Mouse (Mus musculus) liver, embryonic 12.5 days (tissue): ENCODE data around the gene Slc29a3. TPM values are rescaled to one million over a fixed set of nuclear protein-coding genes. Genes with fewer than 3 reads are reported as not detected.
A peak's percentile ranks its signal among the peaks of the same experiment; 100 is the strongest.
"Not testable (repeated sequence)": the region's sequence is repeated elsewhere in the genome, so short reads cannot be mapped to it uniquely, and the experiment has no call there.

ENCODE experiments used
- ATAC-seq: fragments of 200-750 bp; cut with Nextera tagmentation; 2 replicates; pipeline ENCODE4 v1.8.0; 2017; ENCODE audit warnings: moderate number of reproducible peaks, mild to moderate bottlenecking, moderate library complexity
- H3K27ac ChIP-seq: fragments of 300-500 bp; sonication (generic); 2 replicates; pipeline ENCODE4 v1.5.1; 2016; ENCODE audit warnings: mild to moderate bottlenecking
- H3K27me3 ChIP-seq: fragments of 300-500 bp; sonication (generic); replicated peaks from 2 replicates; pipeline ENCODE4 v1.6.1; 2016; ENCODE audit warnings: mild to moderate bottlenecking, moderate library complexity
- H3K36me3 ChIP-seq: fragments of 300-500 bp; sonication (generic); 2 replicates; pipeline ENCODE4 v1.6.1; 2016; ENCODE audit warnings: mild to moderate bottlenecking, moderate library complexity
- H3K4me1 ChIP-seq: fragments of 300-500 bp; sonication (generic); 2 replicates; pipeline ENCODE4 v1.6.1; 2016
- H3K4me2 ChIP-seq: fragments of 300-500 bp; sonication (generic); 2 replicates; pipeline ENCODE4 v1.6.1; 2016; ENCODE audit warnings: mild to moderate bottlenecking, moderate library complexity
- H3K4me3 ChIP-seq: fragments of 300-500 bp; sonication (generic); 2 replicates; pipeline ENCODE4 v1.5.1; 2016; ENCODE audit warnings: mild to moderate bottlenecking, moderate library complexity
- H3K9ac ChIP-seq: fragments of 300-500 bp; sonication (generic); 2 replicates; pipeline ENCODE4 v1.6.1; 2016; ENCODE audit warnings: mild to moderate bottlenecking, moderate library complexity
- H3K9me3 ChIP-seq: fragments of 300-500 bp; sonication (generic); replicated peaks from 2 replicates; pipeline ENCODE4 v1.6.1; 2016; ENCODE audit warnings: mild to moderate bottlenecking, moderate library complexity
- WGBS: fragments of 180-500 bp; shearing (Covaris S2); methylation state at CpG from one replicate; pipeline ENCODE4 v1.1.7; 2016; ENCODE audit not compliant: insufficient replicate concordance; 5-methylcytosine and 5-hydroxymethylcytosine counted together
- polyA plus RNA-seq: library from polyadenylated mRNA; unstranded; fragments of >200 nt; fragmentation: Nextera tagmentation; extraction: Ambion mirVana; gene quantifications from 2 replicates; pipeline ENCODE4 v1.2.1, GENCODE M21; 2016

Gene Slc29a3
- polyA plus RNA-seq, 1 experiment from 2014 or later, result 4.2 TPM

DNA sequence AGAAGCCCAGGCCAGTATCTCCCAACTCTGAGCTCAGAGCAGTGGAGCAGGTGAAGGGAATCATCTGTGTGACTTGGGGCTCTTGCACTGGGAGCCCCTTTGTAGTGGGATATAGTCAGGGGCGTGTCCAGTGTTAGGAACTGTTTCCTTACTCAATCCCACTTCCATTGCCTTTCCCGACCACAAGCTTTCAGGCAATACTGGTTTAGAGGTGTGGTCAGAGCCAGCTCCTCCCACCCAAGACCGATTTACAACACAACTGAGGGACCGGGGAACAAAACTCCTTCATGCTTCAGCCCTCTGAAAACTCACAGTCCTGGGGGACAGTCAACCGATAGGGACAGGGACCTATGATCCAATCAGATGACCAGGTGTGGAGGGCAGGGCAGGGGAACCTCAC, 32.1 kb downstream of the Slc29a3 start:
- no peak overlapping the region for H3K4me3 ChIP-seq
- H3K27me3 ChIP-seq, result no peaks in the 10 kb centered on the region
- no peaks in the 10 kb centered on the region for H3K4me1 ChIP-seq
- no peak overlapping the region for H3K9ac ChIP-seq
- no peaks in the 10 kb centered on the region for H3K9me3 ChIP-seq
- H3K36me3 ChIP-seq, result peaks cover 25% of the 10 kb centered on the region
- no peak overlapping the region for H3K4me2 ChIP-seq
- H3K27ac ChIP-seq, result no peak overlapping the region
- WGBS, result 69% methylated on average over 5 of the region's 5 CpGs
- no peak for ATAC-seq

DNA sequence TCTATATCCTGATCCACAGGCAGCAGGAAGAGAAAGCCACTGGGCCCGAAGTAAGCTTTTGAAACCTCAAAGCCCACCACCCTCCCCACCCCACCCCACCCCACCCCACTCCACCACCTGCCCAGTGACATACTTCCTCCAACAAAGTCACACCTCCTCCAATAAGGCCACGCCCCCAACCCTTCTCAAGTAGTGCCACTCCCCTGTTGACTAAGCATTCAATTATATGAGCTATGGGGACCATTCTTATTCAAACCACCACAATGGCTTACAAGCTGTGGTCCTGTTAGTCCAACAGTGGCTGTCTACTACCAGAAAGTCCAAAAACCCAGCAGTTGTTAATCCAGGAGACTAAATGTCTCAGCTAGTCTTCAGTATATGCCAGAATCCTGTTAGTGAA, 34.1 kb downstream of the Slc29a3 start:
- Histone ChIP-seq H3K9ac (no peak overlapping the region), H3K4me3 (no peak overlapping the region), H3K4me1 (no peaks in the 10 kb centered on the region), H3K36me3 (peaks cover 40% of the 10 kb centered on the region), H3K27me3 (no peaks in the 10 kb centered on the region), H3K4me2 (no peak overlapping the region), H3K27ac (no peak overlapping the region), H3K9me3 (0 out of 2 replicates have a peak, but pooled peaks cover 6% of the 10 kb centered on the region)
- ATAC-seq, result no peak
- 66% methylated on average over 2 of the region's 2 CpGs for WGBS

DNA sequence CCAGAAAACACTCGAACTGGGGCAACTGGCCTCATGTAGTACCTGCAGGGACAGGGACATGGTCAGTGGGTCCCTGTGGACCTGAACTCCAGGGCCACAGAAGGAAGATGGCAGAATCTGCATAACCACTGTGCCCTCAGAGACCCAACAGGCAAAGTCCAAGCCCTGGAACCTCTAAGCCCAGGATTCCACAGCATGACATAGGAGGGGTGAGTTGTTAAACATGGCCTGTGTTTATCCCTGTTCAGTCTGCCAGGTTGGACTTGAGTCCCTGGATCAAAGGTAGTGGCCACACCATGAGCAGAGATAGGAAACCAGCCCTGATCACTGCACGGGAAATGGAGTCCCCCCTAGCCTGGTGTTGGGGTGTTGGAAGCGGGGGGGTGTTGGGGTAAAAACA, 36.1 kb downstream of the Slc29a3 start:
- 0 out of 2 replicates have a peak, but pooled peaks cover 6% of the 10 kb centered on the region for H3K9me3 ChIP-seq
- H3K27ac ChIP-seq, result no peak overlapping the region
- no peak overlapping the region for H3K4me2 ChIP-seq
- ATAC-seq, result no peak
- no peak overlapping the region for H3K4me3 ChIP-seq
- WGBS, result 66% methylated on average over 3 of the region's 3 CpGs
- H3K36me3 ChIP-seq, result peaks cover 40% of the 10 kb centered on the region
- no peaks in the 10 kb centered on the region for H3K27me3 ChIP-seq
- H3K4me1 ChIP-seq, result no peaks in the 10 kb centered on the region
- H3K9ac ChIP-seq, result no peak overlapping the region

DNA sequence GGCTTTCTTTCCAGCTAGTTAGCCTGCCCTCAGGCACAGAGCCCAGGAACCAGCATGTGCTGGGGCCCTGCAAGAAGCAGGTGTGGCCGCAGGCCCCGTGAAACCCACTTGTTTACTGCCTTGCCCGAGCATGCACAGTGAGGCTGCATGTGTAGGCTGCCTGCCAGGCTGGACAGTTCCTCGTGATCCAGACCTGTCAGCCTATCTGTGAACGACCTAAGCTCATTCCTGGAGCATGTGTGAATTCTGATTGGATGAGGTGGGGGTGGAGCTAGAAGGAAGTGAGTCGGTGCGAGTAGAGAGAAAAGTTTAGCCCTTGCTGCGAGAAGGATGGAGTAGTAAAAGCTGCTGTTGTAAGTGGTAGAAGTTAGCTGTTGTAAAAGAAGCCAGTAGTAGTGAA, 40.3 kb downstream of the Slc29a3 start:
- H3K9ac ChIP-seq, H3K27ac ChIP-seq, H3K9me3 ChIP-seq, H3K4me1 ChIP-seq, H3K4me3 ChIP-seq, H3K27me3 ChIP-seq, ATAC-seq, H3K4me2 ChIP-seq: not testable (repeated sequence)
- 56% methylated on average over 8 of the region's 8 CpGs for WGBS
- peaks cover 23% of the 10 kb centered on the region for H3K36me3 ChIP-seq

DNA sequence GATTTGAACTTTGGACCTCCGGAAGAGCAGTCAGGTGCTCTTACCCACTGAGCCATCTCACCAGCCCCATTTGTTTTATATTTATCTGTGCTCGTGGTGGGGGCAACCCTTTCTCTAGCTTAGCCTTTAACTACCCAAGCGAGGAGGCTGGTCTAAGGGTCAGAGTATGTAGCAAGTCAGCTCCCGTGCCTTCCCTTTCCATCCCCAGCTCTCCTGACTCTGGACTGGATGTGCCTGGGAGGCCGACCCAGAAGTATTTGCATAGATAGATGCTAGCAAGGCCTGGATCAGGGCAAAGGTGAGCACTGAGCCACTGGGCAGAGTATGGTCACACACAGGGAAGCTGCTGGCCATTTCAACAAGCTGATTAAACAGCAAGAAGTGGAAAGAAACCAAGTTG, 43.8 kb downstream of the Slc29a3 start:
- 55% methylated on average over 5 of the region's 5 CpGs for whole genome bisulfite sequencing
- no peak overlapping the region for H3K9ac ChIP-seq
- H3K4me1 ChIP-seq, result no peaks in the 10 kb centered on the region
- H3K36me3 ChIP-seq, result peaks cover 2% of the 10 kb centered on the region
- no peak overlapping the region for H3K4me3 ChIP-seq
- H3K4me2 ChIP-seq, result no peak overlapping the region
- no peak overlapping the region for H3K27ac ChIP-seq
- no peaks in the 10 kb centered on the region for H3K27me3 ChIP-seq
- peak; percentile 61; the same call in 1 of the 2 replicates for ATAC-seq
- H3K9me3 ChIP-seq, result 0 out of 2 replicates have a peak, but pooled peaks cover under 1% of the 10 kb centered on the region

DNA sequence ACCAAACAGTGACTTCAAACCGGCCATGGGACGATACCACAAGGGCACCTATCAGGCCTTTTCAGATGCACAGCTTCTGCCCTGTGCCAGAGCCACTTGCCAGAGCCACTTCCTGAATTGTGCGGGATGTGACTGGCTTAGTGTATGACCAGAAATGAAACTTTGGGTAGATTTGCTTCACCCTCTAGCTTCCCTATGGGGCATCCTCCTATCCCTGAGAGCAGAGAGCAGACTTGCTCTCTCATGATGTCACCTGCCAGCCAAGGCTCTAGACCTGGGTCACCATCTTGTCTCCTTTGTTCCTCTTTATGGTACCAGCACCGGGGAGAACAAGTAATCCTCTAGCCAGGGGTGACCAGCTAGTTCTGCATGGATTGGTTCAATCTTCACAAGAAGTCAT, 46.3 kb downstream of the Slc29a3 start:
- ATAC-seq, result no peak
- H3K9ac ChIP-seq, result no peak overlapping the region
- no peak overlapping the region for H3K4me3 ChIP-seq
- 62% methylated on average over 4 of the region's 4 CpGs for WGBS
- no peak overlapping the region for H3K27ac ChIP-seq
- H3K36me3 ChIP-seq, result no peaks in the 10 kb centered on the region
- no peaks in the 10 kb centered on the region for H3K9me3 ChIP-seq
- H3K4me1 ChIP-seq, result no peaks in the 10 kb centered on the region
- H3K4me2 ChIP-seq, result no peak overlapping the region
- H3K27me3 ChIP-seq, result no peaks in the 10 kb centered on the region

DNA sequence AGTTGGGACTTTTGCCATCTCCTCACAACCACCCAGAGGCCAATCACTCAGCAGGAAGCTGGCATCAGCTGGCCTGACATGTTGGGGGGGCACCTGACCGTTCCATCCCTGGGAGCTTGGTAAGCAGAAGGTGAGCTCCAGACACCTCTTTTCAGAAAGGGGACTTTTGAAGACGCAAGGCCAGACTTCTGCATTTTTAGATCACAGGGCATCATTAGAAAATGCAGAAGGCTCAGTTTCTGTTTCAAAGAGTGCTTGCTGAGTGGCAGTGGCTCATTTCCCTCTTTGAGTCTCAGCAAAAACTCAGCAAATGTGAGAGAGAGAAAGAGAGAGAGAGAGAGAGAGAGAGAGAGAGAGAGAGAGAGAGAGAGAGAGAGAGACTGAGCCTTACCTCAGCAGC, 47.5 kb downstream of the Slc29a3 start:
- no peaks in the 10 kb centered on the region for H3K27me3 ChIP-seq
- no peak overlapping the region for H3K27ac ChIP-seq
- no peak overlapping the region for H3K4me2 ChIP-seq
- no peaks in the 10 kb centered on the region for H3K36me3 ChIP-seq
- H3K4me1 ChIP-seq, result no peaks in the 10 kb centered on the region
- WGBS, result 53% methylated on average over 2 of the region's 2 CpGs
- H3K4me3 ChIP-seq, result no peak overlapping the region
- no peak for ATAC-seq
- no peaks in the 10 kb centered on the region for H3K9me3 ChIP-seq
- H3K9ac ChIP-seq, result no peak overlapping the region

DNA sequence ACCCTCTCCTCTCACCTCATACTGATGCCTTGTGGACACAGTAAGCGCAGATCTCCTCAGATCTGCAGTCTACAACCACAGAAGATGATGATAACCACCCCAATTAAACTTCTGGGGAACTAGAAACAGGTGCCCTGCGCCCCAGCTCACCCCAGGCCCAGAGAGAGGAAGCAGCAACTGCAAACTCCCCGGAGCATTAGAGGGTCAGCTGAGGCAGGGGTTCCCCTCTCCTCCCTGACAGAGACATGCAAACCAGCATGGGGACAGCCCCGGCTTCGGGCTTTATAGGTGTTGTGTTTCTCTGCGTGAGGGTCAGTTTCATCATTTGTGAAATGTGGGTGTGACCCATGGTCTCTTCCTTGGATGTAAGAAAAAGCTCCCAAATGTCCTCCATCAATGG, 54.8 kb downstream of the Slc29a3 start:
- WGBS, result 68% methylated on average over 6 of the region's 6 CpGs
- no peak for ATAC-seq
- Histone ChIP-seq H3K4me1 (no peaks in the 10 kb centered on the region), H3K9me3 (no peaks in the 10 kb centered on the region), H3K4me3 (no peak overlapping the region), H3K4me2 (no peak overlapping the region), H3K9ac (no peak overlapping the region), H3K27ac (no peak overlapping the region), H3K36me3 (no peaks in the 10 kb centered on the region), H3K27me3 (peaks cover 11% of the 10 kb centered on the region)

DNA sequence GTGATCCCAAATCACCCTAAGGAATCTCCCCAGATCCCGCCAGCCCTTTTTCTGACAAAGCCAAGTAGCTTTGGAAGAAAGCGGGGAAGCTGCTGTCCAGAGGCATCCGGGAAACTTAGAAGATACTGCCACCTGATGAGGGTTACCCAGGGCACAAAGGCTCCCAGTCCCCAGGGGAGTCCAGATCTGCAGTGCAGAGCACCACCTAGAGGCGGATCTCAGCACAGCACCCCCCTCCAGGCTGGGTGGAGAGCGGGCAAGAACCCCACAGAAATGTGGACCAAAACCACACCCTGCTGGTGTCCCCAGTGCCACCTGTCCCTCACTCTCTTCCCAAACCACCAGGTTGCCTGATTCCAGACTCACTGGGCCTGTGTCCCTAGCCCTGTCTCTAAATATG, 55.6 kb downstream of the Slc29a3 start:
- Histone ChIP-seq H3K4me1 (no peaks in the 10 kb centered on the region), H3K4me3 (no peak overlapping the region), H3K9me3 (no peaks in the 10 kb centered on the region), H3K9ac (no peak overlapping the region), H3K27ac (no peak overlapping the region), H3K36me3 (no peaks in the 10 kb centered on the region), H3K4me2 (no peak overlapping the region), H3K27me3 (peaks cover 11% of the 10 kb centered on the region)
- ATAC-seq, result no peak
- WGBS, result 9% methylated on average over 5 of the region's 5 CpGs

DNA sequence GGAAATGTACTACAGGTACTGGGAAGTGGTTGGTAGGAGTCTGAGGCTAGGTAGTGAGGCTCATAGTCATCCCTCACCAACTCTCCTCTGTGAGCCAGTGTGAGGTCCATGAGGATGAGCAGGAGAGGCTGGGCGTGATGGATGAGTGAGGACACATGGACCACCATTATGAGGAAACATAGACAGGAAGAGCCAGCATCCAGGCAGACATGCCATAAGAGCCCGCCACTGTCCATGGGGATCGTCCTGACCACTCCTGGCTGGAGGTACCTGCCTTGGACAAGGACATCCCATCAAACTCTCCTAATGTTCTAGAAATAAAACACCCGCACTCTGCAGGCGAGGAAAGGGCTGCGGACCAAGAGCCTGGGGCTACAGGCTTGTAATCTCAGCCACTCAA, 56.2 kb downstream of the Slc29a3 start, which contains the start of gene Cdh23:
Cdh23 (minus strand) TSS at position 101 of the 400 bp plus-strand sequence.
- ATAC-seq, result no peak
- Histone ChIP-seq H3K9ac (no peak within 1 kb of the TSS), H3K27me3 (peaks cover 14% of the 10 kb centered on the region), H3K4me2 (no peak within 1 kb of the TSS), H3K27ac (no peak within 1 kb of the TSS), H3K4me3 (no peak within 1 kb of the TSS), H3K4me1 (no peaks in the 10 kb centered on the region), H3K36me3 (no peaks in the 10 kb centered on the region), H3K9me3 (no peaks in the 10 kb centered on the region)
- 69% methylated on average over 6 of the region's 6 CpGs for WGBS

DNA sequence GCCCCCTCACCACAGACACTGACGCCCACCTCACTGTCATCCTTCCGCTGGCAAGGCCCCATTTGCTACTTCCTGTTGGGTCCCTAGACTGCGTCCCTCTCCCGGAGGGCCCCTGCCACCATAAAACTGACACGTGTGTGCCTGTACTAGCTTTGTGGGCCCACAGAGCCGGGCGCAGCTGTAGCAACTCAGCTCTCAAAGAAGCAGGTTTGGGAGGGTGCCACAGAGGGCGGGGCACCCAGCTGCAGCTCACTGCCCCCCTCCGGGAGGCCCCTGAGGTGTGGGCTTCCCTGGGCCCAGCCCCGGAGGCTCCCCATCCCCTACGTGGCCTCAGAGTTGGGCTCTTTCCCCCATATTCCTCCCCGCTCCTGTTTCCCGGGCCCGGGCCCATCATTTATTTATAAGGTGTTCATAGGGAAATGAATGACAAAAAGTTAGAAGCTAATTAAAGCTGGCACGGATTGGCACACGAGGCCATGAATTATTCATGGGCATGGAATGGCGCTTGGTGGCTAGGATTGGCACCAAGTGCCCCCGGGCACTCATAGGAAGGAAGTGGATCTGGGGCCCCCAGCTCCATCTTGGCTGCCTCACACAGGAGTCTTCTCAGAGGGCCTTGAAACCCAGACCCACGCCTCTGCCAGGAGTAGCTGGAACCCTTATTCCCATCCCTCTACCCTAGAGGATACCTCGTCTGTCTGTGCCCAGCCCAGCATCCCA, 60.8 kb downstream of the Slc29a3 start:
- Histone ChIP-seq H3K36me3 (no peaks in the 10 kb centered on the region), H3K9ac (no peak overlapping the region), H3K27ac (no peak overlapping the region), H3K4me2 (no peak overlapping the region), H3K4me3 (no peak overlapping the region), H3K27me3 (peaks cover 44% of the 10 kb centered on the region), H3K9me3 (no peaks in the 10 kb centered on the region), H3K4me1 (peaks cover 2% of the 10 kb centered on the region; the same call in 1 of the 2 replicates)
- ATAC-seq, result no peak
- WGBS, result 56% methylated on average over 20 of the region's 20 CpGs

DNA sequence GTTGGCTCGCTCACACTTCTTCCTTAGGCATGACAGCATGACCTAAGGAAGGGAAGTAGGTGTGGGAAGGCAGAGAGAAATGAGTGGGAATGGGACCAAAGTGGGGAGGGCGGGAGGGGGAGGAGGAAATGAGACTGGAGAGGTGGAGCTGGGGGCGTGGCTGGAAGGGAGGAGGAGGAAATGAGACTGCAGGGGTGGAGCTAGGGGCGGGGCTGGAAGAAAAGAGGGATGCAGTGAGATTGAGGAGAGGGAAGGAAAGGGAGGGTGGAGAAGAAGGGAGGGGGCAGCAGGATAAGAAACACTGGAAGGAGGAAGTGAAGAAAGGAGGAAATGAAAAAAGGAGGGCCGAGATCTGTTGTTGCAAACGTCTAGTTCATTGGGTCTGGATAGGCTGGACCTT, 61.6 kb downstream of the Slc29a3 start:
- Histone ChIP-seq H3K36me3 (no peaks in the 10 kb centered on the region), H3K27me3 (peaks cover 52% of the 10 kb centered on the region), H3K4me2 (no peak overlapping the region), H3K27ac (no peak overlapping the region), H3K9me3 (no peaks in the 10 kb centered on the region), H3K9ac (no peak overlapping the region), H3K4me1 (peaks cover 10% of the 10 kb centered on the region; the same call in 1 of the 2 replicates), H3K4me3 (no peak overlapping the region)
- ATAC-seq, result no peak
- 25% methylated on average over 6 of the region's 6 CpGs for WGBS

DNA sequence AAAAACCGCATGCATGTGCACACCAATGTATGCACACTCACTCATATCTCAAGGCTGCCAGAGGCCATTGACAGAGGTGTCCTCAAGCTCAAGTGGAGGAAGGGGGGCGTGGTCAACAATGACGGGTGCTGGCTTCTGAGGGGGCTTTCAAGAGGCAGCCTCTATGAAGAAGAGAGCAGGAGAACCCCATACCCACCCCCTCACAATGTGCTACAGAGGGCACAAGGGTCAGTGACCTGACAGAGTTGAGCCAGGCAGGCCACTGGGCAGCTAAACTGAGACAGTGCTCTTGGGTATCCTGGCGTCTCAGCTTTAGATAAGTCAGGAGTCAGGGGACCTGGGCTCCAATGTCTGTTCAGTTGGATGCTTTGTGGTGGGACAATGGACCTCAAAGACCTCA, 63.2 kb downstream of the Slc29a3 start:
- Histone ChIP-seq H3K4me2 (no peak overlapping the region), H3K4me1 (peaks cover 10% of the 10 kb centered on the region; the same call in 1 of the 2 replicates), H3K9me3 (no peaks in the 10 kb centered on the region), H3K27ac (no peak overlapping the region), H3K27me3 (peaks cover 68% of the 10 kb centered on the region), H3K36me3 (no peaks in the 10 kb centered on the region), H3K9ac (no peak overlapping the region), H3K4me3 (no peak overlapping the region)
- 52% methylated on average over 4 of the region's 4 CpGs for WGBS
- ATAC-seq, result no peak
